Mouse (Mus musculus): ENCODE results near the gene Slc22a18. TPM values are rescaled to one million over a fixed set of nuclear protein-coding genes. Genes with fewer than 3 reads are reported as not detected.

Slc22a18 gene
- polyA plus RNA-seq, 1 experiment from 2014 or later: 0.97 TPM

- Histone ChIP-seq H3K4me2 (peak overlapping the region; percentile 70), H3K9me3 (0 out of 2 replicates have a peak, but pooled peaks cover 2% of the 10 kb centered on the region), H3K9ac (peak overlapping the region; percentile 24), H3K4me1 (peaks cover 23% of the 10 kb centered on the region), H3K27ac (no peak overlapping the region), H3K27me3 (replicated peaks) (no peaks in the 10 kb centered on the region), H3K4me3 (peak overlapping the region; percentile 35), H3K36me3 (replicated peaks) (no peaks in the 10 kb centered on the region)
- ATAC-seq (replicated peaks): no peak
- 22% methylated on average over 56 of the region's 56 CpGs for WGBS
Observed at GRCm38 (mm10) chr7:143464811-143465560, 8.6 kb upstream of the Slc22a18 start.

GRCm38 (mm10) chr7:143466099-143466677, 7.3 kb upstream of the Slc22a18 start:
- peaks cover 23% of the 10 kb centered on the region for H3K4me1 ChIP-seq
- H3K9me3 ChIP-seq: no peaks in the 10 kb centered on the region
- no peak overlapping the region for H3K9ac ChIP-seq
- H3K4me2 ChIP-seq: no peak overlapping the region
- H3K4me3 ChIP-seq: no peak overlapping the region
- H3K27me3 ChIP-seq (replicated peaks): no peaks in the 10 kb centered on the region
- H3K36me3 ChIP-seq (replicated peaks): no peaks in the 10 kb centered on the region
- 0 out of 2 replicates have a peak, but pooled peaks have one; percentile 24 for ATAC-seq (replicated peaks)
- H3K27ac ChIP-seq: no peak overlapping the region
- WGBS: 31% methylated on average over 14 of the region's 14 CpGs

- no peaks in the 10 kb centered on the region for H3K36me3 ChIP-seq (replicated peaks)
- no peaks in the 10 kb centered on the region for H3K9me3 ChIP-seq
- peaks cover 23% of the 10 kb centered on the region for H3K4me1 ChIP-seq
- no peak overlapping the region for H3K4me2 ChIP-seq
- WGBS: 5% methylated on average over 6 of the region's 6 CpGs
- no peak overlapping the region for H3K9ac ChIP-seq
- no peaks in the 10 kb centered on the region for H3K27me3 ChIP-seq (replicated peaks)
- H3K4me3 ChIP-seq: no peak overlapping the region
- no peak for ATAC-seq (replicated peaks)
- H3K27ac ChIP-seq: no peak overlapping the region
Observed at GRCm38 (mm10) chr7:143467714-143468113, 5.8 kb upstream of the Slc22a18 start.

- Histone ChIP-seq H3K4me1 (peaks cover 19% of the 10 kb centered on the region), H3K4me2 (no peak overlapping the region), H3K4me3 (no peak overlapping the region), H3K27me3 (replicated peaks) (no peaks in the 10 kb centered on the region), H3K27ac (no peak overlapping the region), H3K9ac (no peak overlapping the region), H3K9me3 (no peaks in the 10 kb centered on the region), H3K36me3 (replicated peaks) (no peaks in the 10 kb centered on the region)
- ATAC-seq (replicated peaks): 0 out of 2 replicates have a peak, but pooled peaks have one; percentile 40
- 17% methylated on average over 8 of the region's 8 CpGs for WGBS
Observed at GRCm38 (mm10) chr7:143469946-143470345, 3.6 kb upstream of the Slc22a18 start.

GRCm38 (mm10) chr7:143474811-143475210, 1.3 kb downstream of the Slc22a18 start:
- no peak for ATAC-seq (replicated peaks)
- Histone ChIP-seq H3K27me3 (replicated peaks) (no peaks in the 10 kb centered on the region), H3K4me2 (no peak overlapping the region), H3K36me3 (replicated peaks) (no peaks in the 10 kb centered on the region), H3K4me3 (no peak overlapping the region), H3K9me3 (no peaks in the 10 kb centered on the region), H3K9ac (no peak overlapping the region), H3K27ac (no peak overlapping the region), H3K4me1 (peaks cover 1% of the 10 kb centered on the region; the same call in 1 of the 2 replicates)
- 21% methylated on average over 10 of the region's 10 CpGs for WGBS

- Histone ChIP-seq H3K9me3 (no peaks in the 10 kb centered on the region), H3K27ac (no peak overlapping the region), H3K4me3 (no peak overlapping the region), H3K36me3 (replicated peaks) (no peaks in the 10 kb centered on the region), H3K27me3 (replicated peaks) (no peaks in the 10 kb centered on the region), H3K9ac (no peak overlapping the region), H3K4me2 (no peak overlapping the region), H3K4me1 (no peaks in the 10 kb centered on the region)
- 70% methylated on average over 11 of the region's 11 CpGs for WGBS
- no peak for ATAC-seq (replicated peaks)
Observed at GRCm38 (mm10) chr7:143475876-143476275, 2.3 kb downstream of the Slc22a18 start.

- no peaks in the 10 kb centered on the region for H3K9me3 ChIP-seq
- no peak for ATAC-seq (replicated peaks)
- no peak overlapping the region for H3K4me2 ChIP-seq
- no peak overlapping the region for H3K4me3 ChIP-seq
- H3K27ac ChIP-seq: no peak overlapping the region
- H3K27me3 ChIP-seq (replicated peaks): no peaks in the 10 kb centered on the region
- H3K36me3 ChIP-seq (replicated peaks): no peaks in the 10 kb centered on the region
- WGBS: 82% methylated on average over 3 of the region's 3 CpGs
- no peaks in the 10 kb centered on the region for H3K4me1 ChIP-seq
- H3K9ac ChIP-seq: no peak overlapping the region
Observed at GRCm38 (mm10) chr7:143476702-143477335, 3.3 kb downstream of the Slc22a18 start.

GRCm38 (mm10) chr7:143477800-143478199, 4.3 kb downstream of the Slc22a18 start:
- no peaks in the 10 kb centered on the region for H3K36me3 ChIP-seq (replicated peaks)
- H3K27ac ChIP-seq: no peak overlapping the region
- no peak for ATAC-seq (replicated peaks)
- WGBS: 86% methylated on average over 5 of the region's 5 CpGs
- no peak overlapping the region for H3K4me3 ChIP-seq
- H3K9ac ChIP-seq: no peak overlapping the region
- no peaks in the 10 kb centered on the region for H3K4me1 ChIP-seq
- H3K9me3 ChIP-seq: no peaks in the 10 kb centered on the region
- H3K27me3 ChIP-seq (replicated peaks): no peaks in the 10 kb centered on the region
- H3K4me2 ChIP-seq: no peak overlapping the region

- H3K36me3 ChIP-seq (replicated peaks): no peaks in the 10 kb centered on the region
- H3K4me3 ChIP-seq: no peak overlapping the region
- no peaks in the 10 kb centered on the region for H3K27me3 ChIP-seq (replicated peaks)
- no peak for ATAC-seq (replicated peaks)
- no peak overlapping the region for H3K9ac ChIP-seq
- no peak overlapping the region for H3K4me2 ChIP-seq
- WGBS: 35% methylated on average over 13 of the region's 13 CpGs
- H3K27ac ChIP-seq: no peak overlapping the region
- H3K9me3 ChIP-seq: no peaks in the 10 kb centered on the region
- H3K4me1 ChIP-seq: no peaks in the 10 kb centered on the region
Observed at GRCm38 (mm10) chr7:143480498-143480897, 7.0 kb downstream of the Slc22a18 start.

GRCm38 (mm10) chr7:143481806-143482387, 8.4 kb downstream of the Slc22a18 start:
- H3K27me3 ChIP-seq (replicated peaks): no peaks in the 10 kb centered on the region
- no peak for ATAC-seq (replicated peaks)
- H3K9ac ChIP-seq: no peak overlapping the region
- H3K36me3 ChIP-seq (replicated peaks): no peaks in the 10 kb centered on the region
- H3K9me3 ChIP-seq: no peaks in the 10 kb centered on the region
- WGBS: 47% methylated on average over 5 of the region's 5 CpGs
- H3K4me3 ChIP-seq: no peak overlapping the region
- H3K4me1 ChIP-seq: no peaks in the 10 kb centered on the region
- no peak overlapping the region for H3K27ac ChIP-seq
- H3K4me2 ChIP-seq: no peak overlapping the region

GRCm38 (mm10) chr7:143482541-143482940, 9.0 kb downstream of the Slc22a18 start:
- no peaks in the 10 kb centered on the region for H3K4me1 ChIP-seq
- no peak overlapping the region for H3K4me3 ChIP-seq
- H3K27ac ChIP-seq: no peak overlapping the region
- no peaks in the 10 kb centered on the region for H3K9me3 ChIP-seq
- ATAC-seq (replicated peaks): no peak
- H3K9ac ChIP-seq: no peak overlapping the region
- no peaks in the 10 kb centered on the region for H3K27me3 ChIP-seq (replicated peaks)
- H3K36me3 ChIP-seq (replicated peaks): no peaks in the 10 kb centered on the region
- no peak overlapping the region for H3K4me2 ChIP-seq
- WGBS: 6% methylated on average over 6 of the region's 6 CpGs

GRCm38 (mm10) chr7:143489735-143490134, 16.2 kb downstream of the Slc22a18 start:
- 81% methylated on average over 6 of the region's 6 CpGs for WGBS

More at GRCm38 (mm10) chr7:143489735-143490134, 16.2 kb downstream of the Slc22a18 start:
- Histone ChIP-seq H3K27me3 (replicated peaks) (no peaks in the 10 kb centered on the region), H3K4me2 (no peak overlapping the region), H3K4me1 (no peaks in the 10 kb centered on the region), H3K36me3 (replicated peaks) (no peaks in the 10 kb centered on the region), H3K9me3 (no peaks in the 10 kb centered on the region), H3K9ac (no peak overlapping the region), H3K27ac (no peak overlapping the region), H3K4me3 (no peak overlapping the region)
- ATAC-seq (replicated peaks): no peak

Data from midbrain, embryonic 15.5 days (tissue).